Mouse (Mus musculus): ENCODE measurements around the gene Dnajc11. TPM values are rescaled to one million over a fixed set of nuclear protein-coding genes. Genes with fewer than 3 reads are reported as not detected.

The Dnajc11 gene
- 10 to 100 TPM; 66.9 to 70.5 TPM for total RNA-seq (2021)
- long read RNA-seq, experiment 1, transcript Dnajc11-201 (16 exons, 3,151 nt) = major isoform, 99 of 121 reads
- long read RNA-seq, experiment 1, partial matches to known transcripts = 5 of 121 reads
- long read RNA-seq, experiment 1, other reads (novel, unspliced or antisense) = 16 of 121 reads
- long read RNA-seq, experiment 2, transcript Dnajc11-201 (16 exons, 3,151 nt) = major isoform, 127 of 154 reads
- long read RNA-seq, experiment 2, partial matches to known transcripts = 15 of 154 reads
- long read RNA-seq, experiment 2, other reads (novel, unspliced or antisense) = 12 of 154 reads

DNA sequence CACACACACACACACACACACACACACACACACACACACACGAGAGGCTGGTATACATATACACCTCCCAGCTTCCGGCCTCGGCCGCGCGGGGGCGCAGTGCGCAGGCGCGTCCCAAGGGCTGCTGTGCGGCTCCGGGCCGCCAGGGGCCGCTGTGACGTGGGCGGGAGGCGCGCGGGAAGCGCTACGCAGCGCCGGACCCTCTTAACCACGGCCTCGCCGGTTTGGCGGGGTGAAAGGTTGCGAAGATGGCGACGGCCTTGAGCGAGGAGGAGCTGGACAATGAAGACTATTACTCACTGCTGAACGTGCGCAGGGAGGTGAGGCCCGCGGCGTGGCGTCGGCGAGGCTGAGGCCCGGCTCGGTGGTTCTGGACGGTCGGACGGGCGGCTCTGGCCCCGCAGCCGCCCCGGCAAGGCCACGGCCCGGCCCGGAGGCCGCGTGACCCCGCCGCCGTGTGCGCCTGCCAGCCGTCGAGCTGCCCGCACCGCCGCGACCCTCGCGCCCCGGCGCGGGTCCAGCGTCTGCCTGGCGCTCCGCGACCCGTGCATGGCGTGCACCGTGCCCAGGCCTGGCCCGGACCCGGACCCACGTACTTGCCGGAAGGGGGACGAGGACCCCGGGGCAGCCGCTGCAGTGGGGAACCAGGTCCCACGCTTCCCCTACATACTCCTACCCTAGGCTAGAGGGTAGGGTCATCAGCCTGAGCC lies at the start of gene Dnajc11:
TSS of gene Dnajc11 (plus strand) at position 187 of the 710 bp plus-strand sequence.
- peak; percentile 93 to 94 for DNase-seq (ENCODE audit: low spot score in 2 of 2)

DNA sequence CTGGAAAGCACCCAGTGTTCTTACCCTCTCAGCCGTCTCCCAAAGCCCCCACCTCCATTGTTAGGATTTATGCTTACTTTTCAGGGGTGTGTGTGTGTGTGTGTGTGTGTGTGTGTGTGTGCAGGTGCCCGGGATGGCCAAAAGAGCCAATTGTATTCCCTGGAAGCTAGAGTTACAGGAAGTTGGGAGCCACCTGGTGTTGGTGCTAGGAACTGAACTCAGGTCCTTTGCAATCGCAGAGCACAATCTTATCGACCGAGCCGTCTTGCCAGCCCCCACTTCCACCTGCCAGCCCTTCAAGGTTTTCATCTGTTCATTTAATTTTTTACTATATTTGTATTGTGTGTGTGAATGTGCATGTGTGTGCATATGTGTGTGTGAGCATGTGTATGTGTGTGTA lies 40.2 kb upstream of the Dnajc11 start:
- DNase-seq (ENCODE audit: low spot score in 2 of 2) = no peak

DNA sequence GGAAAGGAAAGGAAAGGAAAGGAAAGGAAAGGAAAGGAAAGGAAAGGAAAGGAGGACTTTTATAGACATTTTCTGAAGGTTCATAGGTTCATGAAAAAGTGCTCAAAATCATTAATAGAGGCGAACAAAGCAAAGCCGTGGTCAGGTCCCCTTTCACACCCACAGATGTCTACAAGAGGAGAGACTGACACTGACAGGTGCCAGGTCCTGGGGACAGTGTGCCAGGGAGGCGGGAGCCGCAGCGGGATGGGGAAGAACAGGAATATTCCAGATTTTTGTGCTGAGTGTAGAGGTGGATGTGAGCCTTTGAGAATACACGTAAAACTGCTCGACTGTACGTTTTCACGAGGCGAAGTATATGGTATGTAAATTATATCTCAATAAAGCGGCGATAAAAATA lies 38.6 kb upstream of the Dnajc11 start:
- DNase-seq (ENCODE audit: low spot score in 2 of 2) = no peak

DNA sequence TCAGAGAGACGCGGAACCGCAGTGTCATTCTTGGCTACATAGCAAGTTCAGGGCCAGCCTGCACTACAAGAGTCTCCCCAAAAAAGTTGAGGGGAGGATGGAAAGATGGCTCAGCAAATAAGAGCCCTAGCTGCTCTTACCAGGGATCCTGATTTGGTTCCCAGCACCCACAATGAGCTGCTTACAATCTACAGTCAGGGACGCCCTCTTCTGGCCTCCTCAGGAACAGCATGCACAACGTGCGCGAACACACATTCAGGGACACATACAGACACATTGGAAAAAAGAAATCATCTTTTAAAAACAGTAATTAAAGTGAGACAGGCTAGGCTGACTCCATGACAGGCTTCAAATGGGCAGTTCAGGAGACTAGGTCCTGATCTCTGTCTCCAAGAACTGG lies 37.9 kb upstream of the Dnajc11 start:
- DNase-seq (ENCODE audit: low spot score in 2 of 2) = no peak

DNA sequence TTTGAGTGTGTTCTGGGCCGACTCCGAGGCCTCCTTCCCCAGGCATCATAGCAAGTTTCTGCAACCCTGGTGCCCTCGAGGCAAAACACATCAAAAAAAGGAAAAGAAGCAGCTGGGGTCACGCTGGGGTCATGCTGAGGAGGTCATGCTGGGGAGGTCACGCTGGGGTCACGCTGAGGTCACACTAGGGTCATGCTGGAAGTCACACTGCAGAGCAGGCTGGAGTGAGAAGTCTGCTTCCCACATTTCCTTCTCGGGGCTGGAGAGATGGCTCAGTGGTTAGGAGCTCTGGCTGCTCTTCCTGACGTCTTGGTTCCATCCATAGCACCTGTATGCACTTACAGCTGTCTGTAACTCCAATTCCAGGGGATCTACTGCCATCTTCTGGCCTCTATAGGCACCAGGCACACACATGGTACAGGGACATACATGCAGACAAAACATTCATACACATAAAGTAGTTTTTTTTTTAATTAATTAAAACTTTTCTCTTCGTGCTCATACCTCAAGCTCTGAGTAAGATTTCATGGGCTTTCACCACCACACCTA lies 36.3 kb upstream of the Dnajc11 start:
- DNase-seq (ENCODE audit: low spot score in 2 of 2) = no peak

DNA sequence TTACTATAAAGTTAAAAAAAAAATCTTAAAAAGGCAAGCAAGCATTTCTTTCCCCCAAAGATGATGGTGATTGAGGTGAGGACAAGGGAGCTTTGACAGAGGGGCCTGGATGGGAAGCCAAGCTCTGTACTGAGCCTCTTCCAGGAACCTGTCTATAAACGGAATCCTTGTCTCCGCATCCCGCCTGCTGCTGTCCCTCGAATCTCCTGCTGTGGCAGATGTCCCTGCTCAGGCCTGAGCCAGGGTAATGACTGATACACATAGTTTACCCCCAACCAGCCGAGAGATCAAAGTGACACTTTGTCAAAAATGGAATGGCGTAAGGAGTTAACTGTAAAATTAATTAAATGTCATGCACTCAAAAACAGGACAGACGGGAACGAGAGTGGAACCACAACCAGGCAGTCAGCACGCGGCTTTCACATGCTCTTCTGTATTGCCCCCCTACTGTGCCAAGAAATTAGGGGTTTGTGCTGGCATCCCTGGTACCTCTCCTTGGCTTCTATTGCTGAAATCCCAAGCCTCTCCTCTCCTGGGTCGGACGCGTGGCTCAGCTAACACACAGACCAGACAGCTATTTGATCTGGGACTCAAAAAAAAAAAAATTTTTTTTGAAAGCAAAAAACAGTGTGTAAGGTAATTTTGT lies 34.8 kb upstream of the Dnajc11 start:
- DNase-seq (ENCODE audit: low spot score in 2 of 2) = peak in 1 of 2 experiments; percentile 33

DNA sequence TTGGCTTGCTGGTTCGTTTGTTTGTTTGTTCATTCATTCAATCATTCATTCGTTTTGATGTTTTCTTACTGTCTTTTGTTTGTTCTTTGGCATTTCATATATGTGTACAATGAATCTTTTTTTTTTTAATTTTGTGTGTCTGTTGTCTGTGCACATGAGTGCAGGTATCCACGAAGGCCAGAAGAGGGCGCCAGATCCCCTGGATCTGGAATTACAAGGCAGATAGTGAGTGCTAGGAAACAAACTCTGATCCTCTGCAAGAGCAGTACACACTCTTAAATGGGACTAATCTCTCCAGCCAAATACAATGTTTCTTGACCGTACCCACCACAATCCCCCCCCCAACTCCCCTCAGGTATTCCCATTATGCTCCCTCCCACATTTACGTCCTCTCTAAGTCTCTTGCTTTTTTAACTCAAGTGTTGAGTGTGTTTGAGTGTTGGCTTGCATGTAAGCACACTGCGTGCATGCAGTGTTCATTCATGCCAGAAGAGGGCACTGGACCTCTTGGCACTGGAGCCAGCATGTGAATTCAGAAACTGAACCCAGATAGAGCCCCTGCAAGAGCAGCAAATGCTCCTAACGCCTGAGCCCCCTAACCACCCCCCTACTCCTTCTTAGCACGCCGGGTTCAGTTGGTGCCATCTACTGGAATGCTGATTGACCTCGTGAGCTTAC lies 33.6 kb upstream of the Dnajc11 start:
- DNase-seq (ENCODE audit: low spot score in 2 of 2) = no peak

DNA sequence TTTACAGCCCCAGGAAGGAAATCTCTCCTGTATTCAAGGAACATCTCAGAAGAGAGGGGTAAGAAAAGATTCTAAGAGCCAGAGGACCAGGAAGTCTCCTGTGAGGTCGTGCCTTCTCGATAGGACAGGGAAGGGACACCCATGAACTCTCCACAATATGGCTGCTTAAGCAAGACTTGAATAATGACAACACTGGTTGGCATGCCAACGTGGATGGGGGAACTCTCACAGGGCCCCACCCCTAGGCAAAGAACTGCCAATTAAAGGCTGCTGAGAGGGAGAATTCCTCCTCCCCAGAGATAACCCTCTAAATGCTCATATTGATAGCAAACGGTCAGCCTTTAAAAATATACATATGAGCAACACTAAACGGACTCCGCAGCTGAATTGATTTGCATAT lies 32.8 kb upstream of the Dnajc11 start:
- DNase-seq (ENCODE audit: low spot score in 2 of 2) = no peak

DNA sequence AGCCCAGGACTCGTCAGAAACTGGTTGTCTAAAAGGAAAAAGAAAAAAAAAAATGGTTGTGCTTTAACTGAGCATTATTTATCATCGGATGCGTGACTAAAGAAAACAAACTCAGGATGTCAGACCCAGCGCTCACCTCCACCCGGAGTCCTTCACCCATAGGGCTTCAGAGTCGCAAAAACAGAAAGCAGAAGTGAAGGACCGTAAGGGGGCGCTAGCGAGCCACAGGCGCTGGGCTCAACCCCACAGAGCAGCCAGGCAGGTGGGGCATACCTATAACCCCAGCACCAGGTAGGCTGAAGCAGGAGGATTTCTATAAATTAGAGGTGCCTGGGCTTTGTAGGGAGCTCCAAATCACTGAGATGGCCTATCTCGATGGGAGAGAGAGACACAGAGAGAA lies 32.1 kb upstream of the Dnajc11 start:
- no peak for DNase-seq (ENCODE audit: low spot score in 2 of 2)

DNA sequence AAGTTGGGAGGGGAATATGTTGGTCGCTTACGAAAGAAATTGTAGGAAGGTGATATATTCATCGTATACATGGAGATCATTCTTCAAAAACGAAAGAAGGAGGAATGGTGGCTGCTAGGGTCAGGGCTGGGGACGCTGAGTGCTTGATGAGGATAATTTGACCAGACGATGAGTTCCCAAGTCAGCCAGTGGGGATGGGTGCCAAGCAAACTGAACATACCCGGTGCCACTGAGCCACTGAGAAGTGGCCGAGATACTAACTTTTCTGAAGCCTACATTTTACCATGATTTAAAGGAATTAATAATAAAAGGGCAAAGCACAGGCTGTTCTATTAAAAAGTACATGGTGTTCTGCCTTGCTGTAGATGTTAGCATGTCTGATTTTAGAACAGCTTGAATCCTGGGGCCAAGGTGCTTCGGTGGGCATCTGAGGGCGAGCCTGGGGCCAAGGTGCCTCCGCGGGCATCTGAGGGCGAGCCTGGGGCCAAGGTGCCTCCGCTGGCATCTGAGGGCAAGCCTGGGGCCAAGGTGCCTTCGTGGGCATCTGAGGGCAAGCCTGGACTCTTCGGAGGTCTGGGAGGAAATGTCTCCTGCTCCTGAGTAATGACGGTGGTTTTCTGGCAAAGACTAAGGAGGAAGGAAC lies 31.3 kb upstream of the Dnajc11 start:
- DNase-seq (ENCODE audit: low spot score in 2 of 2) = no peak

DNA sequence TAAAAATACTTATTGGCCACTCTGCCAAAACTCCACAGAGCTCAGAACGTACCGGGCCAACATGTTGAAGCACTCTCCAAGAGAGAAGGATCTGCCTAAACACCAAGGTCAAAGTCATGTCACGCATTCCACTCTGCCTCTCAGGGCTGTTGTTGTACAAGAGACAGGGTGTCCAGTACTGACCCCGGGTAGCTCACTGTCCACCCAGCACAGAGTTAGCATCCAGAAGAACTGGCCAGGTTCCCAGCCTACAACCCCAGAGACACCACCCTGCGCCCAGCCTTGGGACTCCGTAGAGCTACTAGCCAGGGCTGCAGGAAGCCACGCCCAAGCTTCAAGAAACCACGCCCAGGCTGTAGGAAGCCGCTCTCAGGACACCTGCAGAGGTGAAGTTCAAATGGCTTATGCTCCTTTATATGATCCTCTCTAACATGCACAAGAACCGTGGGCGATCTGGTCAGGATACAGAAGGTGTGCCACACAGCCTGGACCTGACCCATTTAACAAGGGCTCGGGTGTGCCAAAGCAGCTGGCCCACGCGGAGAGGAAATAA lies 30.7 kb upstream of the Dnajc11 start:
- DNase-seq (ENCODE audit: low spot score in 2 of 2) = no peak

DNA sequence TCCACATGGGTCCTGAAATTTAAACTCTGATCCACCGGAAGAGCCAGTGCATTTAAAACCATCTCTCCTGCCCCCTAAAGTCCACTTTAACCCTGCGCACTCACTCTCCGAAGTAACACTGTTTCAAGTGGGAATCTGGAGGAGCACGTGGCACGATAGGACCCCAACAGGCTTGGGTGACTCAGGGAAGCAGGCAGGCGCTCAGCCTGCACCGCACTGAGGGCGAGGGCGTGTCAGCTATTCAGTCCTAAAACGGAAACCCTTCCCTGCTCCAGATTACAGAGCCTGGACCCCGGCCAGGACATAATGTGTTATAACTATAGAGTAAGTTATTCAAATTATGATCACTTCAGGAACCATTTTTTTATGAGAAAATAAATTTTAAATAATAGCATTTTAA lies 29.4 kb upstream of the Dnajc11 start:
- DNase-seq (ENCODE audit: low spot score in 2 of 2) = no peak

DNA sequence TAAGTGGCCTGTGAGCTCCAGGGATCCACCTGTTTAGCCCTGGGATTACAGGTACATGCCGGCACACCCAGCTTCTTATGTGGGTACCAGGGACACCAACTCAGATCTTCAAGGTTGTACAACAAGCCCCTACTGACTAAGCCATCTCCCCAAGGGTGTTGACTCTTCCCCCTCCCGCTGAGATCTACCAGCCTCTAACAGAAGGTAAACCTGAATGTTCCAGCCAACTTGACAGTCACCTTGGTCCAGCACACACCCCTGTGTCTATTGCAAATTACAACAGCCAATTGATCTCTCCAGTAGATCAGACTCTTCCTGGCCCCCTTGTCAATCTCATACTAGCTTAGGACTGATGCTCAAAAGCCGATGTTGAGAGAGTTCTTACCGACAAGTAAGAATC lies 27.9 kb upstream of the Dnajc11 start:
- DNase-seq (ENCODE audit: low spot score in 2 of 2) = no peak

DNA sequence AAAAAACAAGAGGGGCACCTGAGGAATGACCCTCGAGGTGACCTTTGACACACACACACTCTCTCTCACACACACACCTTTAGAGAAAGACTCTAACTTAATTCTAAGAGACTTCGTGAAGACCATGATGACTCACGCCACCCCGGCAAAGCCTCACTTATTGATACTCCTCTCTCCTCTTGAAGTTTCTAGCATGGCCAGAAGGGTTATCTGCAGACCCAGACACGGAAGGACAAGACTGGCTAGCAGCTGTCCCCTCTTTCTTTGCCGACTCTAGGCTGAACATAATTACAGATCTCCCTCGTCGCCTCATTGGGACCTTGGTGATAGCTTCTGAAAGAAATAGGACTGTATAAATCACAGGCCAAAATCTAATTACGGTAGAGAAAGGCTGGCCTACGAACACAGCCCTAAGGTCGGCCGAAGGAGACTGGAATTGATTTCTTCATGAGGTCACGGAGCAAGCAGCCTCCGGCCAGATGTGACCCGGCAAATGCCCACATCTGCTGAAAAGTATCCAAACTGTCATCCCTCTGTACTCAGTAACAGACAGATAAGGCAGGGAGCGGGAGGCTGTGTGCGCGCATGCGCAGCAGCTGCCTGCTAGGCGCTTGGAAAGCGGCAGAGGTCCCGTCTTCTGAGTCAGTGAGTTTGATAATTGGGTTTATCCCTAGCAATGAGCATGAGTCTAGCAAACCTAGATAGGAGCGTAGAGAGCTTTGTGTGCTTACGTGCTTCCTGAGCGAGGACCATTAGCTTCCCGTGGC lies 25.7 kb upstream of the Dnajc11 start:
- DNase-seq (ENCODE audit: low spot score in 2 of 2) = no peak

DNA sequence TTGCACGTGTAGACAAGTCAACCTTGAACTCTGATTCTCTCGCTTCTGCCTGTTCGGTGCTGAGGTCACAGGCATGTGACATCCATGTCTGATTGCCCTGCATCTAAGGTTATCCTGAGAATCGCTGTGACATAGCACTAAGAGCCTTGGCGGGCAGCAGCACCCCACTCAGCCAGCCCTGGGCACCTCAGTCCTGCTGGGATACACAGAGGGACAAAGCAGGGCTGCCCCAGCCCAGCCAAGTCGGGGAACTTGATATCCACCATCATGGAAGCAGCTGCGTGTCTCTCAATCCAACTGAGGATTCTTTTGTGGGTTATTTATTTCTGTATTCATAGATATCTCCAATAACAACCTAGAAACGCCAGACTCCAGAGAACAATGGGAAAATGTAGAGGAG lies 24.7 kb upstream of the Dnajc11 start:
- DNase-seq (ENCODE audit: low spot score in 2 of 2) = no peak

DNA sequence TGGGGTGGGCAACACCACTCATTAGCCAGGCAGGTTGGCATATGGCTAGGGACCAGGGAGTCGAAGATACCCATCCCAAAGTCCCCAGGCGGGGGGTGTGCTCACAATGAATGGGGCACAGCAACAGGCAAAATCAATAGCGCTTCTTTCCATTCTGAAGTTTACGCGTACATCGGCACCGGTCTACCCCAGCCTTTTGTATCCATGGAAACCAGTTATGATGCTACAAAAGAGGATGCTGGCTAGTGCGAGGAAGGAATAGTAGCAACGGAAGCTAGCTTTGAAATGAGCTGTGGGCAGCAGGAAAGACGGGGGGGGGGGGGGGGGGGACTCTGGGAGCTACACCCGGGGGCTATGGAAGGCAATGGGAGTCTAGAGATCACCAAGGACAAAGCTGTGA lies 17.2 kb upstream of the Dnajc11 start:
- DNase-seq (ENCODE audit: low spot score in 2 of 2) = peak in 1 of 2 experiments; percentile 30

DNA sequence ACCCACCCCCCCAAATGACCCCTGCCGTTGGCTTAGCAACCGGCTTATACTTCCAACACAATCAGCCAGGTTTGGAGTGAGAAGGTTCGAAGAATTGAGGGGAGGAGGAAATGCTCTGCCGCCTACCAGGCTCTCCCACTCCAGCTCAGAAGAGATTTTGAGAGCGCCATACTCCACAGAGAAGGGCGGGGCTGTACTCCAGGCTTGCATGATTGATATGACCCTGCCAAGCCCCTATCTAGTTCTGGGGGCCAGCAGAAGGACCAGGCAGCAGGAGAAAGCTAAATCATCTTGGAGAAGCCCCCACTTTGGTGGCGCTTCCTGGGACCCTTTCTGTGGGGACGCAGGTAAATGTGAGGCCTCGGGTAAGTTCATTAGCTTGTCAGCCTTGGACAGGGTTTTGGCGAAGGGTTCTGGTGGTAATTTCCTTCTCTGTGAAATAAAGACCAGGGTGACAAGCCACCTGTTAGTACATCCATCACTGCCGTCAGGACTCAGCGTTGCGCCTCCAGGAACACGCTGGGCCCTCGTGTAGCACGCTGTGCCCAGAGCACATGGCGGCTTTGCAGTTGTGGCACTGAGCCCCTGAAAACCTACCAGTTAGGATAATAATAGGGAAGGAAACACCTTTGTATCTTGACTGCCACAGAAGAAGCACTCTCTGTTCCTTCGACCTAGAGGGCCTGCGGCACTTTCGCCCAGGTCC lies 14.2 kb upstream of the Dnajc11 start:
- no peak for DNase-seq (ENCODE audit: low spot score in 2 of 2)

DNA sequence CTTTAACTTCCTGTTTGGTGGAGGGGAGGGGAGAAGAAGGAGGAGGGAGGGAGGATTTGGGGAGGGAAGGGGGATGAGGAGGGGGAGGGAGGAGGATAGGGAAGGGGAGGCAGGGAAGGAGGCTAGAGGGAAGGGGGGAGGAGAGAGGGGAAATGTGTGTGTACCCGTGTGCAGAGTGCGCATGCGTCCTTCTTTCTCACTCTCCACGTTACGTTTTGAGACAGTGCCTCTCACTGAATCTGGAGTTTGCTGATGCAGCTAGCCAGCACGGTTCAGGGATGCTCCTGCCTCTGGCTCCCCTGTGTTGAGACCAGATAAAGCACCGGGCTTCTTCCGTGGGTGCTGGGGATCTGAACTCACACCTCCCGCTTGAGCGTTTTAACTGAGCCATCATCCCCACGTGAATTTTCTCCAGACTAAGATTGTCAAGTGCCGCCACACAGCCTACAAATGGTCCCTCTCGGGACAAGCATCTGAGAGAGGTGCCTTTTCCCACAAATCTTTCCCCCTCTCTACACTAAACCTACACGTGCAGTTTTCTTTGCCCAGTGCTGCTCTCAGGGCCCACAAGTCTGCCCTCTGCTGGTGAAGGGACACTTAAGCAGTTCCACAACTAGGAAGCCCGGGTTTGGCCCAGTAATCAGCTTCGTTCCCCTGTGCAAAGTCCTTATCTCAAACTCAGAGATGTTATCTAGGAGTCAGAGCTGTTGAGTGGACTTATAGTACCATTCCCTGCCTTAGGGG lies 13.4 kb upstream of the Dnajc11 start:
- peak in 1 of 2 experiments; percentile 60 for DNase-seq (ENCODE audit: low spot score in 2 of 2)

DNA sequence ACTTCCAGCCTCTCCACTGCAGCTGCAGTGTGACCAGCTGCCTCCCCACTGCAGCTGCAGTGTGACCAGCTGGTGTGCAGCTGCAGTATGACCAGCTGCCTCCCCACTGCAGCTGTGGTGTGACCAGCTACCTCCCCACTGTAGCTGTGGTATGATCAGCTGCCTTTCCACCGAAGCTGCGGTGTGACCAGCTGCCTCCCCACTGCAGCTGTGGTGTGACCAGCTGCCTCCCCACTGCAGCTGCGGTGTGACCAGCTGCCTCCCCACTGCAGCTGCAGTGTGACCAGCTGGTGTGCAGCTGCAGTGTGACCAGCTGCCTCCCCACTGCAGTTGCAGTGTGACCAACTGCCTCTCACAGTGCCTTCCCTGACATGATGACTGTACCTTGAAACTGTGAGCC lies 11.4 kb upstream of the Dnajc11 start:
- no peak for DNase-seq (ENCODE audit: low spot score in 2 of 2)

Data from layer of hippocampus, postnatal 14 days (tissue).